Mouse (Mus musculus) retina, embryonic 14.5 days (tissue): ENCODE measurements around the gene Nt5dc2.
A peak's percentile ranks its signal among the peaks of the same experiment; 100 is the strongest.

ENCODE experiments used
- DNase-seq: peaks from one replicate; pipeline ENCODE4 v3.0.0-alpha.2; 2015; ENCODE audit warnings: low spot score

Nt5dc2 gene

DNA sequence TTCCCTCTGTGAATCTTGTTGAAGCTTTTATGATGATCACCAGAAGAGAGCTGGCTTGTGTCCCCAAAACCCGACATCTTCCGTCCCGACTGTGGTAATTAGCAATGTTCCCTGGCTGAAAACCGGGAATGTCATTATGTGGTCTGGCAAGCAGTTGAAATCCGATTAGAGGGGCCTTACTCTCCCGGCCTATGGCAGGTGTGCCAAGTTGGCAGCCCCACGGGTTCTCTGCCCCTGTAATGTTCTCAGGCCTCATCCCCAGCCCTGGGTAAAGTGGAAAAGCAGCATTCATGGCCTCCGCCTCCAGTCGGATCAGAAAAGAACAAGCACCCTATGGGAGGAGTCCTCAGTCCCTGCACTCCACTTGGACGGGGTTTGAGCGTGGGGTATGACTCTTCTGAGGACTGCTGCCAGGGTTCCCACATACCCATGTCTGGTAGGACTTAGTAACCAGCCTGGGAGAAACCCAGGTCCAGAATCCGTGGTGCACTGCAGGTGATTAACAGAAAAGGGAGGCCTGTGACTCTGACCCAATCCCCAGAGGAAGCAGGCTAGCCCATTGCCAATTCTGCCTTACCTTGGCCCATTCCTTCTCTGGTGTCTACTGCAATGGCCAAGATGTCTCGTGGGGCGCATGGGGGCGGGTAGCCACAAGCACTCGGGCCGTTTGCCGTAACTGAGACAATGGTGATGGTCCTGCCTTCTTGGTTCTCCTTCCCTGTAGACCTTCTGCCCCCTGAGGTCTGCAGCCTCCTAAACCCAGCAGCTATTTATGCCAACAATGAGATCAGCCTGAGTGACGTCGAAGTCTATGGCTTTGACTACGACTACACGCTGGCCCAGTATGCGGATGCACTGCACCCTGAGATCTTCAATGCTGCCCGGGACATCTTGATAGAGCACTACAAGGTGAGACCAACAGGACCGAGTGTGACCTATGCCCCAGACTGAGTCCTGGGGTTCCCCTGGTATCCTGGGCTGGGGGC lies 3.5 kb downstream of the Nt5dc2 start:
- DNase-seq: no peak

DNA sequence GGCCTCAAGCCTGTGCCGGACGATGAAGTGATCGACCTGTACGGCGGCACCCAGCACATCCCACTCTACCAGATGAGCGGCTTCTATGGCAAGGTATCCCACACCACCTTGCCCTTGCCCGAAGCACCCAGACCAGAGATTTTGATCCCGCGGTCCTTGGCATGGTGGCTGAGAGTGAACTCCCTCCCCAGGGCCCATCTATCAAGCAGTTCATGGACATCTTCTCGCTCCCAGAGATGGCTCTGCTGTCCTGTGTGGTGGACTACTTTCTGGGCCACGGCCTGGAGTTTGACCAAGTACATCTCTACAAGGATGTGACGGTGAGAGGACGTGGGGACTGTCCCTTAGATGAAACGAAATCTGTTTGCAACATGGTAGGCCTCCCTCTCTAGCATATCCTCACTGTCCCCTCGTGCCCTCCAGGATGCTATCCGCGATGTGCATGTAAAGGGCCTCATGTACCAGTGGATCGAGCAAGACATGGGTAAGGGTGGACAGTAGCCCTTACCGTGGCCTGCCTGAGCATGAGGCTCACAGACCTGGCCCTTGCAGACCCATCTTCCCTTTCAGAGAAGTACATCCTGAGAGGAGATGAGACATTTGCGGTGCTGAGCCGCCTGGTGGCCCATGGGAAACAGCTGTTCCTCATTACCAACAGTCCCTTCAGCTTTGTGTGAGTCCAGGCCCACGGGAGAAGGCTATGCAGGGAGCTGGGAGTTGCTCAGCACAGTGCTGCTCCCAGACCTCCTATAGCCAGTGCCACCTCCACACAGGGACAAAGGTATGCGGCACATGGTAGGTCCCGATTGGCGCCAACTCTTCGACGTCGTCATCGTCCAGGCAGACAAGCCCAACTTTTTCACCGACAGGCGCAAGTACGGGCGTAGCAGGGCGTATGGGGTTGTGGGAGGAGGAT lies 4.9 kb downstream of the Nt5dc2 start:
- no peak for DNase-seq

DNA sequence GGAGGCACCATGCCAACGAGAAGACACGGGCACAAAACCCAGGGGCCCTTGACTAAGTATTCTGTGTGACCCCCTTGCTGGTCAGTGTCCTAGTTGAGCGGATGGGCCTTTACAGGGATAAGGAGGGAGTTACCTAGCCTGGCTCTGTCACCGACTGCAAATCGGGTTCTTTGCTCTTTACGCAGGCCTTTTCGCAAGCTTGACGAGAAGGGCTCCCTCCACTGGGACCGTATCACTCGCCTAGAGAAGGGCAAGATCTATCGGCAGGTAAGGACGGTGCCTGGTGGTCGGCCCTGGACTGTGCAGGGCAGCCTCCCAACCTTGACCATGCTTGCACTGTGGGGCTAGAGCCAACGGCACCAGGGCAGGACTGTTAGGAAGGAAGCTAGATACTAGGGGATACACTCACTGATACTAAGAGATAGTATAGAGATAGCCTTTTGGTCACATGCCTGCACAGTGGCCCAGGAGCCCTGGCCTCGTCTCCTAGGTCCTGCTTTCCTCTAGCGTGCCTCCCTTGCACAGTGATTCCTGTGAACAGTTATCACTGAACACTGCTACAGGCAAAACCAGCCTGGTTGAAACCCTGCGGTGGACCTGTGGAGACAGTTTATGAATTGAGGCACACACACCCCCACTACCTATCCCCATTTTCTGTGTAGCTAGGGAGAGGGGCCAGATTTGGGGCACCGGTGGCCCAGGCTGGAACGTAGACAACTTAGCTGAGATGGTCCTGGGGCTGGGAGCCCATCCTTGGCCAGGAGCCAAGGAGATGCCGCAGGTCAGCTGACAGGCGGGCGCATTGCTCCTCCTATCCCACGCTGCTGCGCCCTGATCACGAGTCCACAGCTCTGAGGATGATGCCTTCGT lies 5.8 kb downstream of the Nt5dc2 start:
- DNase-seq: no peak

DNA sequence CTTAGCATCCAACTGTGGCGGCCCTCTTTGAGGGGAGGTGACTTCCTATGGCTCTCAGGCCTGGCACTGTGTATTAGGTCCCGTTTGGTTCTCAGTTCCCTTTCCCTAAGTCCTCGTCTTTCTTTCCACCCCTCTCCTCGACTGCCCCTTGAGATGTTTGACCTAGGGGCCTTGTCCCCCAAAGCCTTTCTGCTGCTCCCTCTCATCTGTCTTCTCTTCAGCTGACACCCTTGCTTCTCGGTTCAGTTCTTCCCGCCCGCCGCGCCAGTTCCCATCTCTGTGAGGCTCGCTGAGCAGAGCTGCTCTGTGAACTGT lies 6.4 kb downstream of the Nt5dc2 start:
- DNase-seq: no peak

DNA sequence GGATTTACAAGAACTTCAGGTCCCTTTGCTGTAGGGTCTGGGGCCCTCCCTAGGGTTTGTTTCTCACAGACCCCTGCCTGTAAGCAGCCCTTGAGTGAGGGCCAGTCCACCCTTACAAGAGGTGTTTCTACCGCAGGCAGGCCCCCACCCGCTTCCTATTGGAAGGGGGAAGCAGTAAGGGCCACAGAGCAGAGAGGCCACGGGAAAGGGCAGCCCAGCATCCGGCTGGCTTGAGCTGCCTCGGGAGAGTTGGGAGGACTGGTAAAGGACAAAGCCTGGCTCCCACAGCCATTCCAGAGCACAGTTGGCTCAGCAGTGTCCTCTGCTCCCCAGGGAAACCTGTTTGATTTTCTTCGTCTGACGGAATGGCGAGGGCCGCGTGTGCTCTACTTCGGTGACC lies 6.9 kb downstream of the Nt5dc2 start:
- DNase-seq: no peak

DNA sequence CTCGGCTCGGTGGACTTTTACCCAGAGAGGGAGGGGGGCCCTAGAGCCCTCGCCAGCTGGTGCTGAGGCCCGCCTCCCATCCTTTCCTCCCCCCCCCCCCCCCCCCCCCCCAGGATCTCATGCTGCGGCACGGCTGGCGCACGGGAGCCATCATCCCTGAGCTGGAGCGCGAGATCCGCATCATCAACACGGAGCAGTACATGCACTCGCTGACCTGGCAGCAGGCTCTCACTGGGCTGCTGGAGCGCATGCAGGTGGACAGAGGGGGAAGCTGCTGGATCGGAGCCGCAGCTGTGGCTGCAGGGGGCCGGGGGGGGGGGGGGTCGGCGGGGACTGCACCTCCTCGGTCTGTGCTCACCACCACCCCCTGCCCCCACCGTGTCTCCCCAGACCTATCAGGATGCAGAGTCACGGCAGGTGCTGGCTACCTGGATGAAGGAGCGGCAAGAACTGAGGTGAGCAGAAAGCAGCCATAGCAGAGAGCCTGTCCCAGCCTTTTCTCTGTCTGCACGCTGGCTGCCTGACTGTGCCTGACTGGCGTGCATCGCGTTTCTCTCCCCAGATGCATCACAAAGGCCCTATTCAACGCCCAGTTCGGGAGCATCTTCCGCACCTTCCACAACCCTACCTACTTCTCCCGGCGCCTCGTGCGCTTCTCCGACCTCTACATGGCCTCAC lies 7.5 kb downstream of the Nt5dc2 start:
- no peak for DNase-seq

DNA sequence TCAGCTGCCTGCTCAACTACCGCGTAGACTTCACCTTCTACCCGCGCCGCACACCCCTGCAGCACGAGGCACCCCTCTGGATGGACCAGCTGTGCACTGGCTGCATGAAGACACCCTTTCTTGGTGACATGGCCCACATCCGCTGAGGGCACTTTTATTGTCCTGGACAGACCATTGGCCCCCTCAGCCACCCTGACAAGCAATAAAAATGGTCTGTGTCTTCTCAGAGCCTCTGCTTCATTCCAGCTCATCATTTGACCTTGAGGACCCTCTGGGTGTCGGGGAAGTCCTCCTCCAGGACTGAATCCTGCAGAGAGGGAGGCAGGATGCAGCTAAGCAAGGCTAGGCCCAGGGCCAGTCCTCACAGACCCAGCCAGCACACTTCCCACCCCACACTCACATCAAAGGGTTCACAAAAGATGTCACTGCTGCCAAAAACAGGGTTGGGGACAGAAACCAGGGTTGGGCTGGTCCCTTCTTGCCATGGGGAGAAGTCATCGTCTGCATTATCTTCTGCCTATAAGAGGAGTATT lies 8.1 kb downstream of the Nt5dc2 start:
- DNase-seq: no peak

DNA sequence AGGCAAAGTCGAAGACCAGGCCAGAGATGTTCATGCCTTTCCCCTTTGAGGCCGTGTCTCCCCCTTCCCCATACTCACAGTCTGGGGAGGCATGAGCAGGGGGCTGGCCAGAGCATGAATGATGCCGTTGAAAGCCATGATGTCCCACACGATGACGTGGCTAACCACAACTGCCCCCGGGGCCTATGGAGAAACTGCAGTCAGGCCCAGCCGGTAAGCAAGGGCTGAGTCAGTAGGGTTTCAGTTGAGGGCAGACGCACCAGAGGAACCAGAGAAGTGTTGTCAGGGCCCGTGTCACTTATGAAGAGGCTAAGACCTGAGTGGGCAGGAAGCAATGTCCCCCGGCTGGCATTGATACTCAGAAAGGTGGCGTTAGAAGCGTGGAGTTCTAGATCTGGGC lies 8.8 kb downstream of the Nt5dc2 start:
- DNase-seq: no peak

DNA sequence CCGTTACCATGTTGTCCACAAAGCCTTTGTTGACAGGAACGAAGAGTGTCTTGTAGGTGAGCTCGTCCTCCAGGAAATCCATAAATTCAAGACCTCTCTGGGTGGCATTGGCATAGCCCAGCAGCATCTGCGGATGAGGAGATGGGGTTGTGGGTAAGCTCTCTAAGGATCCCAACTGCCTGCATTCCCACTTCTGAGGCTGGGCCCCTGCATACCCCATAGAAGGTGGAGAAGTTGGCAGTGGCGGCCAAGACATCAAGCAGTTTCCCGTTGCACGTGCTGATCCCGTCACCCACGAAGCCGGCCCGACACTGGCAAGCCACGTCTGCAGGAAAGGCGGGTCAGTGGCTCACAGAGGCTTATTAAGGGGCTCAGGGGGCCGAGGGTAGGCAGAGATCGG lies 9.3 kb downstream of the Nt5dc2 start:
- DNase-seq: no peak

DNA sequence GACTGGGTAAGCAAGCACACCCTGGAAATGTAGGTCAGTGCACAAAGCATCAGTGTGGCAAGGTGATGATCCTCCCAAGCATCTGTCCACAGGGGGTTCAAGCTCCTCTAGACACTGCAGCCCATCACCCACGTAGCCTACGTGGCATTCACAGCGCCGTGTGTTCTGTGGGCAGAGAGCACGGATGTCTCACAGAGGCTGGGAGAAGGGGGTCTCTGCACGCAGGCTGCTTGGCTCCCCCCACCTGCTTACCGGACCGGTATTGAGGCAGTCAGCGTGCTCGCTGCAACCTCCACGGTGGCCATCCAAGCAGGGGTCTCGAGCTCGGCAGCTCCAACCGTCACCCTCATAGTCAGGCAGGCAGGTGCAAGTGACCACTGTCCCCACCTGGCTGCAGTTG lies 10.2 kb downstream of the Nt5dc2 start:
- no peak for DNase-seq

DNA sequence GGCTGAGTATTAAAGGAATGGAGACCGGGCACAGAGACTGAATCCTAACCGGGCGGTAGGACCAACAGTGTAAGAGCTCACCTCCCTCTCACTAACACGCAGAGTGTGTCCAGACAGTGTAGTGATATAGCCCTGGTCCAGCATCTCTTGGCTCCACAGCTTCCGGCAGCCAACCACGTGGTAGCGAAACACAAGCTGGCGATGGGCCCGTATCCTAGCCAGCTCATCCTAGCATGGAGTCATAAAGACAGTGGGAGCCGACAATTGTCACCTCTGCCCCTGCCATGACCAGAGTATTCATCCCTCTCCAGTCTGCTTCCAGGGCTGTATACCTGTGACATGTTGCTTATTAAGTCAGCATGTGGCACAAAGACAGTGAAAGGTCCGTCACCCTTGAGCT lies 14.8 kb downstream of the Nt5dc2 start:
- no peak for DNase-seq

DNA sequence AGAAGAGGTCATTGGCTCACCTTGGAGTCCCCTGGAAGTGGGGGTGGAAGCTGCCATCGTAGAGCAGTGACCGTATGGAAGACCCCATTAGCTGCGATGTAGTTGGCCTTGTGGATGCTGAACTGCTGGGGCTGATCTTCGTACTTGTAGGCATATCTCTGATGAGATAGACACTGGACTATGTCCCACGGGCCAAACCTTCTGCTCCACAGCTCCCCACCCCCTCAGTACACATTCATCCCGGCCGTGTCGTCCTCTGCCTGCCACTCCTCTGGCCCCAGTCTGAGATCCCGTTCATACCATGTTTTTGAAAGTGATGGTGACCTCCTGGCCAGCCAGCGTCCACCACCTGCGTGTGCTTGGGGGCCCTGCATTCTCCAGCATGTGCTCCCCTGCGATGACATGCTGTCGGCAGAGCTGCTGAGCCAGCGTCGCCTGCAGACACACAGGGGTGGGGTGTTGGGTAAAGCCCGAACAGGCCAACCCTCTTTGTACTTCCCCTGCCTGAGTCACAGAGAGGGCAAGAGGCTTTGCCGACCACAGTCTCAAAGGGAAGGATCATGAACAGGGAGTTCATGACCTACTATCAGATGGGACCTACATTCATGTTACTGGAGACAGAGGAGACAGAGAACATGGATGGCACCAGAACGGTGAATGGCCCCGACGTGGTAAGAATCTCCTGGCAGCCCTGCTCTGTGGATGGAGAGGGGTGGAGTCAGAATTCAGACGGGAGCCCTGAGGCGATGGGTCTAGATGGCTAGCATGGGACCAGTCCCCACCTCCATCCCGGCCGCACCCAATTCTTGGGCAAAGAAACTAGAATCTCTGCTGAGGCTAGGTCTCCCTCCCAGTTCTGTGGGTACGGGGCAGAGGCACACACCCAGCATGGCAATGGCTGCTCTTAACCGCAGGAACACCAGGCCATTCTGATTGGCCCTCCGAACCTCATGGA lies 29.6 kb downstream of the Nt5dc2 start:
- DNase-seq: no peak

DNA sequence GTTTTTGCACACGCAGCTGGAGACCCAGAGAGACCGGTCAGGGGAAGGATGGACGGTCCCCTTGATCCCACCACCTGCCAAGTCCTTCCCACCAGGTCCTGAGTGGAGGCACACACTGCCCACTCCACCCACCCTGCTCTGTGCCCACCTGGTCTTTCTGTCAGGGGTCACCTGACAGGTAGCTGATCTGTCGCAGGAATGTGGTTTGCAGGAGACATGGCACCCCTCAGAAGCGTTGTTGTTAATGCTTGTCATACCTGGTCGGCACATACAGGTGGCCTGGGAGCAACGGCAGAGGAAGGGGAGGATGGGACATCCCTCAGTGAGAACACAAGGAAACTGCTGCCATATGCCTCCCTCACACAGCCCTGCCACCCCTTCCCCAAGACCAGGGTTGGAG lies 30.3 kb downstream of the Nt5dc2 start:
- no peak for DNase-seq

DNA sequence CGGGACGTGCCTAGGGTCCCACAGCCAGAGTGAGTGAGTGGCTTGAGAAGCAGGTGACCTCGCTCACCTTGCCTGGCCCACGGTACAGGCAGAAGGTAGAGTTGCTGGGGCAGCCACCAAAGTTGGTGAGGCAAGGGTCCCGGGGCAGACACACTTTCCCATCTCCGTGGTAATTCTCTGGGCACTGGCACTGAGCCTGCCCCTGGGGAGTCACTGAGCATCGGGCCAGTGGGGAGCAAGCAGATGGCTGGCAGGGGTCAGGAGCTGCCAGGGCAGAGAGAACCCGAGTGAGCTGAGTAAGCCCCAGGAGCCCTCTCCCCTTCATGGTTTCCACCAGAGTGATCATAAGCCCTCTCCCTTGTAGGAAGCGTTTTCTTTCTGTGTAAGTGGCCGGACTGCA lies 30.8 kb downstream of the Nt5dc2 start:
- peak; percentile 9 for DNase-seq

DNA sequence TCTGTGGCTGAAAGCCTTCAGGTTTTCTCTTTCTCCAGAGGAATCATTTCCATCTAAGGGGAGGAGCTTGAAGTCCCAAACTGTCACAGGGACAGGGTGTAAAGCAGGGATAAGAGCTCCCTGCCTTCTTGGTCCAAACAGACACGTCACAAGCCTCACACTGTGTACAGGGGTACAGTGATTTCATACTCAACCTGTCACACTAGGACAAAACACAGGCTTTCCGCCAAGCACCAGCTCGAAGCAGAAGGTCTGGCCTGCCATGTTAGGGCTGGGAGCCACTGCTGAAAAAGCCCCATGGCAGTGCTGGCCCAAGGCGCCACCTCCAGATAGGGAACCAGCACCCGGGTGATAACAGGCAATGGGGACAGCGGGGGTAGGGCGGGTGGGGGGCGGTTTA lies 33.2 kb downstream of the Nt5dc2 start:
- DNase-seq: no peak

DNA sequence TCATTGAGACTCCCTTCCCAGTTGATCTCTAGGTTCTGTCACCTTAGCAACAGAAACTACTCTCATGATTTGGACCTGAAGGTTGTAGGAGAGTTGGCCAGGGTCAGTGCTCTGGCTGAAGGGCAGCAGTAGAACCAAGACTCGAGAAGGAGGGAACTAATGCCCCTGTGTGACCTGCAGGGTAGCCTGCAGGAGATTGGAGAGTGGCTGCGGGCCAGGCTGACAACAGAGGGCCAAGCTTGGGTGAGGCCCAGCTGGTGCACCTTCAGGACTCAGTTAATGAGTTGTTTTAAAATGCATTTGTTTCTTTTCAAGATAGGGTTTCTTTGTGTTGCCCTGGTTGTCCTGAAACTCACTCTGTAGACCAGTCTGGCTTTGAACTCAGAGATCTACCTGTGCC lies 34.2 kb downstream of the Nt5dc2 start:
- no peak for DNase-seq

DNA sequence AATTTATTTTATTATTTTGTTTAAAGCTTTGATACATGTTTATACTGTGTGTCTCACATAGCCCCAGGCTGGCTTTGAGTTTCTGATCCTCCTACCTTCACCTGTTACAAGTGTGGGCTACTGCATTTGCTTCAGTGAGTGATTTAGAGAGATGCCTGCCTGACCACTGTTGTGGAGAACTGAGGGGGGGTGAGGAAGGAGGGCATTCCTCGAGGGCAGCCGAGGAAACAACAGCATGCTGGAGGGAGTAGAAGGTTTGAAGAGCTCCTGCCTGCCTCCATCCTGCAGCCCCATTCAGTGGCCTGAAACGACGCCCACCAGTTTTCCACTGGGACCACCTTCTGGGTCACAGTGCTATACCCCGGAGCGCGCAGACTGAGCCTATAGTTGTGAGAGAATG lies 34.6 kb downstream of the Nt5dc2 start:
- DNase-seq: no peak

DNA sequence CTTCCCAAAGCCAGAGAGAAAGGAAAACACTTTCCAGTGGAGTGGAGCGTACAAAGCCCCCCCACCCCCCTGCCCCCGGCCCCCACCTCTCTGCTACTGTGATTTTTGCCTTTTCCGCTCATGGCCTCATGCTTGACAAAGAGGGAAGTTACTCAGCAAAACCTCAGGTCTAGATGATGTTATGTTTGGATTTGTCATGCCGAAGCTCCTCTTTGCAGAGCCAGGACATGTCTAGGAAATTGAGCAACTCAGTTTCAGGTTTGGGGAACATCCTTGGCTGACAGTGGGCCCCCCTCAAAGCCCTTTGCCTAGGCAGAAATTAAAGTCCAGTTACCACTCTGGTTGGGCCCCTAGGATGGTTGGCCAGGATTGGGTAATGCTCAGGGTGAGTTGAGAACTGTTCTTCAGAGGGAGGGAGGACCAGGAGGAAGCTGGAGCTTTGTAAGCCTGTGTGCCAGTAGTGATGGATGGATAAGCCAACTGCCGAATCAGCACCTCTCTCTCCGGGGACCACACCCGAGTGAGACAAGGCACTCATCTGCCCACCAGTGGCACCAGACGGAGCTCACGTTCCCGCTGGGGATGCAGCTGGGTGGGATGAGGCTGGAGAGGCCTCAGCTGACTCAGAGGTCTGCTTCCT lies 35.3 kb downstream of the Nt5dc2 start:
- DNase-seq: no peak

DNA sequence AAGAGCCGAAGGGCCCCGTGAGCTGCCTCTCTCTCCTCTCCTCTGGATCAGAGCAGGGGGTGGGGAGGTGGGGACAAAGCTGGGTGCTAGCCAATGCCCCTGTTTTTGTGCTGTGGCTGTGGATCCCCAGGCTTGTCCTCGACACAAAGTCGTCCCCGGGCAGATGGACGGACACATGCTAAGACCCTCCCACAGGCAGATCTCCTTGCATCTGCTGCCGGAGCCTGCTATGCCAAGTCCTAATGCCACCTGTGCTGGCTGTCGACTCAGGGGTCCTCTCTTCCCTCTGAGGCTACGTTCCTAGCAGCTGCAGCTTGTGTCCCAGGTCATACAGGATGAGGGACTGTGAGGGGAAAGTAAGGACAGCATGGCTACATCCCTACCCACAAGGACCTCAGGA lies 36.0 kb downstream of the Nt5dc2 start:
- no peak for DNase-seq

DNA sequence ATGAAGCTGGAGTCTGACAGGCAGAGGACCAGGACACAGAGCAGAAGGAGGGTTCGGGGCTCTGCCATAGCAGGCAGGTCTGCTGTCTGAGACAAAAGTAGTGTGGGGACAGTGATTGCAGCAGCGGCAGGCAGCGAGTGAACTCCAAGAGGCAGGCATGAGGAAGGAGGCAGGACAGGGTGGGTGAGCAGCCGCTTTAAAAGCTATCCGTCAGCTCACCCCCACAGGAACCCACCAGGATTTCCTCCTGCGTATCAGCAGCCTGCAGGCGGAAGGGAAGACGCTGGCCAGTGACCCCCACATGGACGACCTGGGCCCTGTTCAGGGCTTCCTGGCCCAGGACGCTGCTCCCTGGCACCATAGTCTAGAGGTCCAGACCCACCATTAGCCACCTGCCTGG lies 37.6 kb downstream of the Nt5dc2 start, which contains the start of gene Stab1:
TSS of gene Stab1 (minus strand) at position 217 of the 400 bp plus-strand sequence.
- no peak for DNase-seq
